Mouse (Mus musculus): ENCODE measurements around the gene Sowaha.
"Not testable (repeated sequence)": the region's sequence is repeated elsewhere in the genome, so short reads cannot be mapped to it uniquely, and the experiment has no call there.

Sowaha gene

DNA sequence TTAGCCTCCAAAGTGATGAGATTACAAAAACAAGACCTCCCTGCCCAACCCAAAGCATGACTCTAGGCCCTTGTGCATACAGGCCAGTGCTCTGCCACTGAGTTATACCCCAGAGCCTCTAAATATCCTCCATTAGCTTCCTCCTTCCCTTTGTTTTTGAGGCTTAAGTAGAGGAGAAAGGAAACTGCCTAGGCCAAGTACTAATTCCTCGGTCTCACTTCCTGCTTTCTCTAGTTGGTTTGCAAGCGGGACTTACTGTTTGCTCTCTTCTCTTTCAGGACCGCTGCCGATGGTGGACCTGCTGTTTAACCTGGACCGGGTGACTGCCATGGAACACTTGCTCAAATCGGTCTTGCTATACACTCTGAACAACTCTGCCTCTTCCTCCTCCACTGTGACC is 43.7 kb downstream of the Sowaha start:
- DNase-seq (ENCODE audit: low spot score), result no peak

DNA sequence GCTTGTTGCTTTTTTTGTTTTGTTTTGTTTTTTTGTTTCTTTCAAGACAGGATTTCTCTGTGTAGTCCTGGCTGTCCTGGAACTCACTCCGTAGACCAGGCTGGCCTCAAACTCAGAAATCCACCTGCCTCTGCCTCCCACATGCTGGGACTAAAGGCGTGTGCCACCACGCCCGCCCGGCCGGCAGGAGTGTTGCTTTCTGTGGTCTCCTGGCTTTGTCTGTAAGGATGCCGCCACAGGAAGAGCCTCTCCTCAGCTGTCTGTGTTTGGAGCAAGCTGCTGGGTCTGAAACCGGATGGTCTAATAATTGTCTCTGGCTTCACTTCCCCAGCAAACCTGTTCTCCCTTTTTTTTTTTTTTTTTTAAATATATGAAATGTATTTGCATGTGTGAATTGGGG is 44.6 kb downstream of the Sowaha start:
- DNase-seq (ENCODE audit: low spot score), result no peak

DNA sequence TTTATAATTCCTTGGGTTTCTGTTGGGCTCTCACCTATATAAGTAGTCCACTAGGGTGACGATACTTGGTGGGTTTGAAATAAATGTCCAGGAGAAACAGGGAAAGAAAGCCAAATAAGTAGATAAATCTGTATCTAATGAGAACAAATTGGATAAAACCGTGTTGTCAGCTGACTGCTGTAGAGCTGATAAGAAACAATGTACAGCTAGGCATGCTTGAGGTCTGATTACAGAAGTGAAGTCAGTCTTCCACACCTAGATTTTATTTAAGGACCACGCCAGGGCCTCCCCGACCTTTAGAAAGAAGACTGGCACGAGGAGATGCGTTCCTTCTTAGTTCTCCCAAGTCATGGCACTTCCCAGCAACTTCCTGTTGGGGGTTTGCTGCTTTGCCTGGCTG is 47.0 kb downstream of the Sowaha start:
- DNase-seq (ENCODE audit: low spot score), result no peak

DNA sequence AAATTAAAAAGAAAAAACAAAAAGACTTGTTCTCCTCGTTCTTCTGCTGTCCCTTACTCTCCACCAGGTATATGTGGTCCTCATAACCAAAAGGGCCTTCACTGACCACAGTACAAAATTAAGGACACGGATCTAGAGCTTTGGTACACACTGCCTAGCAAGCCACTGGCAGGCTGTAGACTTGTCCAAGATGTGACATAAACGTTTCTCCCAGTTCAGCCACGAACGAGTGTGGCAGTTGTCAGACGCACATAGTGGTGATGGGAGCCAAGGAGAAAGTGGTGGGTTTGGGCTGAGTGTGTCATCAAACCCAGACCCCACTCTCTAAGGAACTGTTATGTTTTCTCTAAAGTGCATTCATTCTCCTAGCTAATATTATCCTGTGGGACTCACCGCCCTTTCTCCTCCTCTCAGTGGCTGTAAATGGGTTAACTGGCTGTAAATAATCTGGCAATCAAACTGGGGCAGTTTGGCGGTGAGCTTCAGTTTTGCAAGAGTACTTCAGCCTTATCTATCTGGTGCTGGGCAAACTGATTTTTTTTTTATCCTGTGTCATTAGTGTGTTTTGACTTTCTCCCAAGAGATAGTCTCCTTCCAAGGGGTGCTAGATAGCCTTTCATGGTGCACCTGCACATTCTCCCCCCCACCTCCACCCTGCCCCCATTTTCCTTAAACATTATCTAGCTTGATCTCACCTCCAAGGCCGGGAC is 48.6 kb downstream of the Sowaha start:
- no peak for DNase-seq (ENCODE audit: low spot score)

DNA sequence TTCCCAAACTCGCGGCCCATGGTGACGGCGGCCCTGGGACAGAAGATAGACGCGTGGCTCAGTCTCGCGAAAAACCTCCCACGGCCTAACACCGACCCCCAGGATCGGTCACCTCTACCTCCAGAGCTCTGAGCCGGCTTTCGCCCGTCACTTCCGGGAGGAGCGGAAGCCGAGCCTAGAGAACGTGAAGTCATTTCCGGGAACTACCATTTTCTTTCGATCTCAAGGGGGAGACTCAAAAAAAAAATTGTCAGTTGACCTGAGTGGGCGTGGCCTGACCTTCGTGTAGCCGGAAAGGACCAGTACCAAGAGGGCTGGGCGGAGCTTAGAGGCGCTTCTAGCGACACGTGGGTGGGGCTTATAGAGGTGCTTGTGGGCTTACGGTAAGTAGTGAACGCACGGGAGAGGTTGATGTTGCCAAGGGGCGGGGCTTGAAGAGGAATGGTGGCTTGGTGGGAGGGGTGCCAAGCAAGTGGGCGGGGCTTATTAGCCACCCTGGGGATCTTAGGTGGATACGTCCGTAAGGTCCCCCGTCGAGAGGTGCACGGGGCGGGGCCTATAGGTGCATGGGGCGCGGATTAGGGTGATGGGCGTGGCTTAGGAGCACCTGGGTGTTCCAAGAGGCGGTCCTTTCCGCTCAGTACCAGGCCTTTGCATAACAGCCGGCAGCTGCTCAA is 49.3 kb downstream of the Sowaha start, which contains the start of the genes Uqcrq and Gdf9:
Gene Uqcrq, minus strand, starts transcription at position 162 of the 677 bp plus-strand sequence.
Gene Gdf9, plus strand, starts transcription at position 354 of the 677 bp plus-strand sequence.
- DNase-seq (ENCODE audit: low spot score), result peak; percentile 100

DNA sequence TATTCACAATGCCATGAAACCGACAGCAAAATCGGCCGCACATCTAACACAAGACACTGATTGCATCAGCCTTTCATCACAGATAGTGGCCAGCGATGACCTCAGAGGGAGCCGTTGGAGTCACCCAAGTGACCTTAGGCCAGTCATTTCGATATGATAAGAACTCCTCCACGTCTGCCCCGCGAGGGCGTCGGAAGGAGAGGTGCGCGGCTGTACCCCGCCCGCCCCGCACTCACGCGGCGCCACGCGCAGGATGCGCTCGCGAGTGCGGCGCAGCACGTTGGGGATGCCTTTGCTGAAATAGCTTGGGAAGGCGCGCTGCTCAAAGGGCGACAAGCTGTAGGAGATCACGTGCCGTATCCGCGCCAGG is 49.8 kb downstream of the Sowaha start:
- no peak for DNase-seq (ENCODE audit: low spot score)

DNA sequence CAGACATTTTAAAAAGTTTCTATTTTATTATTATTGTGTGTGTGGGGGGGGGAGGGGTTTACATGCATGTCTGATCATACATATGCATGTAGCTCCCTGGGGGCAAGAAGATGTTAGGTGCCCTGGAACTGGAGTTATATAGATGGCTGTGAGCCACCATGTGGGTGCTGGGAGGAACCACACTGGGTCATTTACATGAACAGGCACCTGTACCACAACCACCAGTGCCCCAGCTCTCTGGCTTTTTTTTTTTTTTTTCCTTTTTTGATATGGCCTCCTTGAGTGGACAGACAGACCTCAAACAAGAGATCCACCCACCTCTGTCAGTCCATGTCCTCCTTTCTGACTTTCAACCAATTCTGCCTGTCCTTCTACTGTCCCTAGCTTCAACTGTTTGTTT is 50.9 kb downstream of the Sowaha start:
- no peak for DNase-seq (ENCODE audit: low spot score)

DNA sequence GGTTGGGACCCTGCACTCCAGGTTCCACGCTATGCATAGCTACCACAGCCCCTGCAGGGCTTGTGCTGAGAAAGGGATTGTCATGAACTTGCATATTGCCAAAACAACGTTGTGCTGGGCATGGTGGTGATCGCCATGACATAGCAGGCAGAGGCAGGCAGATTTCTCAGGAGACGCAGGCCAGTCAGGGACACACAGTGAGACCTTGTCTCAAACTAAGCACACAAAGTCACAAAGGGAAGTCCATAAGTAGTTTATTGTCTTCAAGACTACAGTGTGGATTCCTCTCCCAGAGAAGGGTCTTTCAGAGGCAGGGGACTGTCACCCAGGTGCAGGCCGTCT is 51.4 kb downstream of the Sowaha start:
- no peak for DNase-seq (ENCODE audit: low spot score)

DNA sequence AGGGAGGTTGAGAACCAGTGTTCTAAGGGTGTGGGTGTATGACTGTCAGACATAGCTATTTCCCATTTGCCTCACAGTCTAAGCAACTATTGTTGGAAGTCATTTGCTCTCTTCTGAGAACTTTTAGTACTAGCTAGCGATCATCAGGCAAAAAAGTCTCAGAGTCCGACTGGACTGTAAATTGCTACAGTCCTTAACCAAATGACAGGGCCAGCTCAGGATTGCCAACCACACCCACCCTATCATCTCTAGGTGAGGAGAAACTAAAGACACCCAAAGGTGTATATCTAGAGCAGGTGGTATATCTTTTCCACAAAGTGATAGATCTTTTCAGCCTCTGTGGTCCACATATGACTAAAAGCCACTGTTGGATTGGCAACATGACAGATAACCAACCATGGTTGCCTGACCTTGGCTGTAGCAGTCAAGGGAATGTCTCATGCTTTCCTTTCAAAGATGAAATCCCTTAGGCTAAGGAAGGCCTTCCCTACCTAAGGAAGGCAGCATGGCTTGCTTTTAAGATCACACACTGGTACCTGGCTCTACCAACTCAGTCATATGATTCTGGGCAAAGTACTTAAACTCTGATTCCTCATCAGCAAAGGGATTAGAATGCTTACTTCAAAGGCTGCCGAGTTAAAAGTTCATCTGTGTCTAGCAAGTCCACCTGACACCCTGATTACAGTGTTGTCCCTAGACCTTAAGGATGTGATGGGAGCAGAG is 51.9 kb downstream of the Sowaha start:
- no peak for DNase-seq (ENCODE audit: low spot score)

DNA sequence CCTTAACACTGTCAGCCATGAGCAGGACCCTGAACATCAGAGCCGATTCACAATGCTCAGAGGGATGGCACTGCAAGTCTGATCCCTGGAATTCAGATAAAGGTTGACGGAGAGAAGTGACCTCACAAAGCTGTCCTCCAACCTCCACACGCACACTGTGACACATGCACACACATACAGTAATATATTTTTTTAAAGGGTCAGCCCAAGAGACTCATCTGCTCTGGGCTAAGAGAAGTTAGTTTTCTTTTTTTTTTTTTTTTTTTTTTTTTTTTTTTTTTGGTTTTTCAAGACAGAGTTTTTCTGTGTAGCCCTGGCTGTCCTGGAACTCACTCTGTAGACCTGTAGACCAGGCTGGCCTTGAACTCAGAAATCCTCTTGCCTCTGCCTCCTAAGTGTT is 53.2 kb downstream of the Sowaha start:
- DNase-seq (ENCODE audit: low spot score), result not testable (repeated sequence)

Measured in layer of hippocampus, adult 11-12 months (tissue).